Mouse (Mus musculus): ENCODE measurements around the gene Hnrnph2. TPM values are rescaled to one million over a fixed set of nuclear protein-coding genes. Genes with fewer than 3 reads are reported as not detected.

Hnrnph2 gene
- polyA plus RNA-seq, 1 experiment from 2014 or later = 217 TPM

DNA sequence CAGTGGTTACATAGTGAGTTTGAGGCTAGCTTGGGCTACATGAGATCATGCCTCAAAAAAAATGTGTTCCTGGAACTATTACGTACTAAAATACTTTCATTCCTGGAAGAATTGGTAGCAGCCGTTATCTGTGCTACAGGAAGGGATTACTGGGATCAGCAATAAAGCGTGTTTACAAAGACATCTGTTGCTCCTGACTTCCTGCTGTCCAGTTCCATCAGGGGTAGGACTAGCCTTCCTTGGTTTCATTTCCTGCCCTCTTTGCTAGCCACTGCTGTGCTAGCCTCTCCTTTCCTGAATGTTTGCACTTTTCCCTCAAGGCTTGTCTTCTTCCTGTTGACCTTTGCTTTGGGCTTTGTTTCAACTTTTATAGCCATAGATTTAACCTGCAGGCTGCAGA, 34.9 kb downstream of the Hnrnph2 start:
- Histone ChIP-seq H3K79me2 (ENCODE audit: inconsistent target) (no peaks in the 10 kb centered on the region), H3K27ac (no peak overlapping the region), H3K4me3 (ENCODE audit: inconsistent target) (no peak overlapping the region), H3K36me3 (ENCODE audit: inconsistent target) (no peaks in the 10 kb centered on the region)
- 71% methylated on average over 3 of the region's 3 CpGs for WGBS (ENCODE audit: missing documents)

DNA sequence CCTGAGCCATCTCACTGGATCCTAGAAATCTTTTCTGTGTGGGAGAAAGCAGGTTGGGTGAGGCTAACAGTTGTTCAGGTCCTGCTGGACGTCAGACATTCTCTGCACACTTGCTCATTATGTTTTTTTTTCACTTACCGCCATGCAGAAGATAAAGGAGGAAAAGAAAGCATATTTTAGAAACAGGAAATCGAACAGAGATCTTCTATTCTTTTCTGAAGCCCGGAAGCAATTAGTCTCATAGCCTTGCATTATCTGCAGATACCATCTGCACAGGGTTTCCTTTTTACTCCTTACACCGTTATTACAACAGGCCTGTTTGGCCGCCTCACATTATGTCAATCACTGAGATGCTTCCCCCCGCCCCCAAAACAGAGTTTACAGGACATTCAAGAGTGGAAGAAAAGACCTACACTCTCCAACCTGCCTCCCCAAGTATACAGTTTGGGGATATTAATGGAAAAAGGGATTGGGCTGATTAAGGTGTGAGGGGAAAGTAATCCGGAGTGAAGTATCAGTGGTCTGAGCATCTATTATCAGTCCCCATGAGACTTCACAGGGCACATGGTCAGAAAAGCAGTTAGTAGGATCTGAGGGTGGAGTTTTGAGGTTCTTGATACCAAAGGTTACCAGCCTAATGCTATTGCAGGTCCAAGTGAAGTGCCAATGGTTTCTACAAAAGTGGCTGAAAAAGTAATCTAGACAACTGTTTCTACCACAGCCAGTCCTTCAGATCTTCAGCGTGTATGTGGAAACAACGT, 40.2 kb downstream of the Hnrnph2 start:
- H3K36me3 ChIP-seq (ENCODE audit: inconsistent target) = no peaks in the 10 kb centered on the region
- no peak overlapping the region for H3K27ac ChIP-seq
- no peak overlapping the region for H3K4me3 ChIP-seq (ENCODE audit: inconsistent target)
- H3K79me2 ChIP-seq (ENCODE audit: inconsistent target) = no peaks in the 10 kb centered on the region
- WGBS (ENCODE audit: missing documents) = 30% methylated on average over 10 of the region's 10 CpGs

DNA sequence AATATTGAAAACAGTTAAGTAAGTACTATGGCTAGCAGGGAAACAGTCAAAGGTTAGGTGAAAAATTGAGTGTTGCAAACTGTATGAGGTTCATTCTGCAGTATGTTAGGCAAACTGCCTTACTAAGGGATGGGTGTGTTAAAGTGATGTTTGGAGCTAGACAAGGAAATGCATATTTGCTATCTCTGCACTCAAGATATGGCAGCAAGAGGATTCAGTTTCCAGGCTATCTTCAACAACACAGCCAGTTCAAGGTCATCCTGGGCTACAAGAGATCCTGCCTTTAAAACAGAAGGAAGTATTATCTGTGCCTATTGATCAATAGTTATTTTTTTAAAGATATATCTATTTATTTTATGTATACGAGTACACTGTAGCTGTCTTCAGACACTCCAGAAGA, 45.4 kb downstream of the Hnrnph2 start:
- WGBS (ENCODE audit: missing documents) = 100% methylated on average over 1 of the region's 1 CpGs
- H3K79me2 ChIP-seq (ENCODE audit: inconsistent target) = no peaks in the 10 kb centered on the region
- no peak overlapping the region for H3K4me3 ChIP-seq (ENCODE audit: inconsistent target)
- H3K27ac ChIP-seq = no peak overlapping the region
- H3K36me3 ChIP-seq (ENCODE audit: inconsistent target) = no peaks in the 10 kb centered on the region

- Histone ChIP-seq H3K79me2 (ENCODE audit: inconsistent target) (no peaks in the 10 kb centered on the region), H3K4me3 (ENCODE audit: inconsistent target) (no peak overlapping the region), H3K27ac (no peak overlapping the region), H3K36me3 (ENCODE audit: inconsistent target) (no peaks in the 10 kb centered on the region)
- 77% methylated on average over 3 of the region's 8 CpGs for WGBS (ENCODE audit: missing documents)
Observed at GRCm38 (mm10) chrX:134647421-134647820, 46.4 kb downstream of the Hnrnph2 start.

DNA sequence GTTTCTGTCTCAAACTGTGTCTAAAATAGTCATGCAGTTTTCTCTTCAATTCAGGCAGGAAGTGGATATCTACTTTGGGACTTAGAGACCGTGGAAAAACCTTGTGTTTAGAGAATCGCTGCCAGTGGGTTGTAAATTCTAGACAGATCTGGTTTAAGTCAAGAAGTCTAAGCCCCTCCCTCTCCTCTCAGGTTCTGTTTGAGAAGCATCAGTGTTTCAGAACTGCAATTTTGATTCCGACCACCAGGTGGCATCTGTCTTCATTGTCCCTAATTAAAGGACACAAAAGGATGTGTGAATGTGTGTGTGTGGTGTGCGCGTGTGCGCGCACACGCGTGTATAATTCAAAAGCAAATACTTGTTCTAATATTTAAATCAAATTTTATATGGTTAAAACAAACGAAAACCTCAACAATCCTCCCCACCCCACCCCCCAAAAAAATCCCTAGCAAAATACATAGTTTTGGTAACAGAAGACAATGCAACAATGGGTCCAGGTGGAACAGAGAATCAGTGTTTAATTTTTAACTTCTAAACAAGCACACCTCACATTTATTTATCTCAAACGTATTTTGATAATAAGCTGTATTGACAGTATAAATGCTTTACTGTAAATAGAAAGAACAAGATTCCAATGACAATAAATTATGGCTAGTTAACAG, 47.2 kb downstream of the Hnrnph2 start:
- Histone ChIP-seq H3K79me2 (ENCODE audit: inconsistent target) (no peaks in the 10 kb centered on the region), H3K4me3 (ENCODE audit: inconsistent target) (no peak overlapping the region), H3K36me3 (ENCODE audit: inconsistent target) (no peaks in the 10 kb centered on the region), H3K27ac (no peak overlapping the region)
- WGBS (ENCODE audit: missing documents) = 20% methylated on average over 10 of the region's 11 CpGs

- no peaks in the 10 kb centered on the region for H3K79me2 ChIP-seq (ENCODE audit: inconsistent target)
- H3K27ac ChIP-seq = no peak overlapping the region
- no peaks in the 10 kb centered on the region for H3K36me3 ChIP-seq (ENCODE audit: inconsistent target)
- no peak overlapping the region for H3K4me3 ChIP-seq (ENCODE audit: inconsistent target)
- 22% methylated on average over 1 of the region's 1 CpGs for WGBS (ENCODE audit: missing documents)
Observed at GRCm38 (mm10) chrX:134652061-134652460, 51.1 kb downstream of the Hnrnph2 start.

Other genes starting within 250 kb of the Hnrnph2 start
- 0.04 to 0.10 TPM in 2 of 3 replicates, not detected in the other for gene Drp2, start 196.6 kb upstream of the Hnrnph2 start, polyA plus RNA-seq (2018)
- not detected in 3 replicates for gene Taf7l, start 124.7 kb upstream of the Hnrnph2 start, polyA plus RNA-seq (2018)
- 8.9 to 25.3 TPM (median 13.0 TPM) in 3 replicates for gene Timm8a1, start 59.3 kb upstream of the Hnrnph2 start, polyA plus RNA-seq (2018)
- 63.3 to 94.7 TPM (median 69.5 TPM) in 3 replicates for gene Btk, start 17.6 kb upstream of the Hnrnph2 start, polyA plus RNA-seq (2018)
- gene Rpl36a, start 15.5 kb upstream of the Hnrnph2 start, polyA plus RNA-seq (2018) = 215 to 617 TPM (median 581 TPM) in 3 replicates
- gene Gla, start 54 bp upstream of the Hnrnph2 start, polyA plus RNA-seq (2018) = 134 to 148 TPM (median 144 TPM) in 3 replicates
- 0.01 to 0.11 TPM in 2 of 3 replicates, not detected in the other for gene Armcx4, start 85.3 kb downstream of the Hnrnph2 start, polyA plus RNA-seq (2018)
- 0.29 to 0.88 TPM (median 0.80 TPM) in 3 replicates for gene Armcx1, start 116.8 kb downstream of the Hnrnph2 start, polyA plus RNA-seq (2018)
- 2.7 to 5.4 TPM (median 4.8 TPM) in 3 replicates for gene Armcx6, start 150.2 kb downstream of the Hnrnph2 start, polyA plus RNA-seq (2018)
- gene Armcx3, start 155.4 kb downstream of the Hnrnph2 start, polyA plus RNA-seq (2018) = 32.0 to 49.1 TPM (median 42.0 TPM) in 3 replicates
- 0.52 to 0.93 TPM (median 0.73 TPM) in 3 replicates for gene Armcx2, start 208.0 kb downstream of the Hnrnph2 start, polyA plus RNA-seq (2018)

Data from macrophage (primary cell).